Mouse (Mus musculus) NIH3T3 (cell line): ENCODE results near the gene Mrpl22.
"Not testable (repeated sequence)": the region's sequence is repeated elsewhere in the genome, so short reads cannot be mapped to it uniquely, and the experiment has no call there.

ENCODE experiments used
- DNase-seq: peaks from one replicate; pipeline ENCODE4 v3.0.0-alpha.2; 2012; ENCODE audit warnings: low read depth

The Mrpl22 gene

GRCm38 (mm10) chr11:58180756-58181155 is 9.3 kb downstream of the Mrpl22 start:
- DNase-seq = no peak

DNA sequence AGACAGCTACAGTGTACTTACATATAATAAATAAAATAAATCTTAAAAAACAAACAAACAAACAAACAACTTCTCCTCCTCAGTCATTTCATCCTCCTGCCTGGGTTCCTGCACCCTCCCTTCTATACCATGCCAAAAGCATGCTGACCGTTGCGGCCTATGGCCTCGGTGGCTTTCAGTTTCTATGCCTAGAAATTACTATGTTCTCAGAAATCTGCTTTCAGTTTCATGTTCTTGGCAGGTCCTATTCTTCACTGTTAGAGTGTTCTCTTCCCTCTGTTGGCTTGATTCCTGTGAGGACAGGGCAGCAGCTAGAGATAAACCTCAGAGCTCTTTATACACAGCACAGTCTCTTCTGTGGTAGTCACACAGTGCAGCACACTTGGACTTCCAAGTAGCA is 12.1 kb downstream of the Mrpl22 start:
- DNase-seq = no peak

GRCm38 (mm10) chr11:58189675-58190074 is 18.2 kb downstream of the Mrpl22 start:
- no peak for DNase-seq

- no peak for DNase-seq
Observed at GRCm38 (mm10) chr11:58193326-58193725, 21.9 kb downstream of the Mrpl22 start.

DNA sequence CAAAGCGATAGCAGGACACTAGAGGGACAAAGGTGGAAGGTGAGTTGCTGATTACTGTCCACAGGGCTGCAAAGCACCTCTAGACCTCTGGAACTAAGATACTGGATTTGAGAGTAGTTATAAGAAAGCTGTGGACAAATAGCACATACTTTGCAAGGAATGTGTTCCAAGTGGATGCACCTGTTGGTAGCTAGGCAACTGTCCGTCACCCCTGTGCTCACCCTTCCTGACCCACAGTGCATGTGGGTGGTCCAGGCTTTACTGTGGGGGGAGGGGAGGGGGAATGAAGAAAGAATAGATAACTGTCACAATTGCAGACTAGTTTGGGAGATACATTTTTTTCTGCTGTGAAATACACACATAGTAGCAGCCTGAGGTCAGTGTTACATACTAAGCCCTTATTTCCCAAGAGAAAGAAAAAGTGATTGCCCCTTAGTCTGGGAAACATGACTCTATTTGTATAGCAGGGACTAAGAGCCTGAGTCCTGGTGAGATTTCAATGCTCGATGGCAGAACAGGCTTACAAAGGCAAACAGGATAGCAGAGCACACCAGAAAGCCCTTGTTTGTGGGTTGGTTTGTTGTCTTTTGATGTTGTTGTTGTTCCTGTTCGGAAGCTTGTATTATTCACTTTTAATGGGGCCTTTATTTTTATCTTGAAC is 22.5 kb downstream of the Mrpl22 start:
- no peak for DNase-seq

DNA sequence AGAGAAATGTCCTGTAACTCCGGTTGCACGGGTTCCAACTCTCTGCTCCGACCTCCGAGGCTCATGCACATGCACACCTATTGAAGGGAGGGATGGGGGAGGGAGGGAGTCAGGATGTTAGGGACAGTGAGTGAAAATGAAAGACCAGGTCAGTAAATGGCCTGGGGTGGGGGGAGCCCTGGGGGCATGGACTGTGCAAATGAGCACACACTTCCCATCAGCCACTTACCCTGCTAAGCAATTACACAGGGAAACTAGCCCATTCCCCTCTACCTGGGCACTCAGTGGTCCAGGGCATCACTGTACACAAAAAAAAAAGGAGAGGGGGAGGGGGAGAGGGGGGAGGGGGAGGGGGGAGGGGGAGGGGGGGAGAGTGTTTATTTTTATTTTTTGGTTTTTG is 27.2 kb downstream of the Mrpl22 start:
- no peak for DNase-seq

DNA sequence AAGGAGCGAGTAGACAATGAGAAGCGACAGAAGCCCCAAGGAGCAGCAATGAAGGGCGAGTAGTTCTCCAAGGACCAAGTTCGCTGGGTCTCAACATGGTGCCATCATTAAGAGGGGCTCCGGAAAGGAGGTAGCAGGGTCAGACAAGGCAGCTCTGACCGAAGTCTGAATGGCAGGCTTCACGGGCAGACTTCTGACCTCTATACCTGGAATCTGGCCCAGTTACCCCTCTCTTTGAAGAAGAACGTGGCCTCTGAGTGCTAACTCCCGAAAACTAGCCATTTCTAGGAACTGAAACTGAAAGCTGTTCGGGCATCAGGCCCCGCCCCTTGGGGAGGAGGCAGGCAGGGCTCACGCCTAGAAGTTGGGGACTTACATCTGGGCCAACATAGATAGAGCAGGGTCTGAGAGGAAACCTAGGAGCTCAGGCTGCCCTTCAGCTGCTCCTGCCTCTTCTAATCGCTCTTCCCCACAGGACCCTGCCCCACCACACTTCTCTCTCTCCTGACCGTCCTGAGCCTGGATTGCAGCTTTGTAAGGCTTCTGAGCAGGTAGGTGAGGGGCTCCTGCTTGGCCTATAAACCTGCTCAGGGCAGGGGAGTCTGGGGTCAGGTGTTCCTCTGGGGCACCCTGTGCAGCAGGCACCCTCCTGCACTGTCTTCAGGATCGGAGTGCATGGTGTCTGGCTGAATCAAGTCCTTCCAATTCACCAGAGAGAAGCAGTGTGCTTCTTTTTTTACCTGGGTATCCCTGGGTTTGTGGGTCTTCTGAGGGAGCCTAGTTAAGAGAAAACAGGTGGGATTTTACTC is 28.0 kb downstream of the Mrpl22 start, which contains the start of the genes Igtp and Irgm2:
Gene Igtp (plus strand): TSS at position 328 of the 809 bp plus-strand sequence.
Gene Irgm2 (plus strand): TSS at position 390 of the 809 bp plus-strand sequence.
- peak; percentile 49 for DNase-seq

DNA sequence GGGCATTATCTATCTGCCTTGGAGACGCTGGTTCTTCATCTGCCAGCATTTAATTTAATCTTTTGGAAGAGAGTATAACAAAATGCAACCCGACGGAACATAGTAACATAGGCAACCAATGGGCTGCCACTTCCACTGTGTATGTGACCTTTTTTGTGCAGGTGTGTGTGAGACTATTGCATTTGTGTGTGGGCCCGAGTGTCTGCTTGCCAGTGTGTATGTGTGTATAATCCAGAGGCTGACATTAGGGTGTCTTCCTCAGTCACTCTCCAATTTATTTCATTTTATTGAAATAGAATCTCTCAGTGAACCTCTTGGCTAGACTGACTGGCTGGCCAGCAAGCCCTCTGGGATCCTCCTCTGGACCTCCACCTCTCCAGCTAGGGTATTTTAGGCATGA is 28.8 kb downstream of the Mrpl22 start:
- DNase-seq = no peak

DNA sequence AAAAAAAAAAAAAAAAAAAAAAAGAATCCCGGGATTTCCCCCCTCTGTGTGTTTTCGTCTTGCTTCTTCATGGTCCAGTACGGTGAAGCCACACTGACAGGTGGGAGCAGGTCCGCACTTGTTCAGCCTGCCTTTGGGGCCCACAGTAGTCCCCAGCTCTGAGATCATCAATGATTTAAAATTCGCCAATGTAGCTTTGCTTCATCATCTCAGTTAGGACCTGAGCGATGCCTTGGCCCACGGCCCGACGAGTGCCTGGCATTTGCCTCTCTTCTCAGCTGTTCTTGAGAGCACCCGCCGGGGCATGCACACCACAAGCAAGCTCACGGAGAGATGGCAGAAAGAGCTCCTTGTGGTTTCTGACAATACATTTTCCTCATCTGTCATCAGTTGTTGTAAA is 29.6 kb downstream of the Mrpl22 start:
- DNase-seq = no peak

DNA sequence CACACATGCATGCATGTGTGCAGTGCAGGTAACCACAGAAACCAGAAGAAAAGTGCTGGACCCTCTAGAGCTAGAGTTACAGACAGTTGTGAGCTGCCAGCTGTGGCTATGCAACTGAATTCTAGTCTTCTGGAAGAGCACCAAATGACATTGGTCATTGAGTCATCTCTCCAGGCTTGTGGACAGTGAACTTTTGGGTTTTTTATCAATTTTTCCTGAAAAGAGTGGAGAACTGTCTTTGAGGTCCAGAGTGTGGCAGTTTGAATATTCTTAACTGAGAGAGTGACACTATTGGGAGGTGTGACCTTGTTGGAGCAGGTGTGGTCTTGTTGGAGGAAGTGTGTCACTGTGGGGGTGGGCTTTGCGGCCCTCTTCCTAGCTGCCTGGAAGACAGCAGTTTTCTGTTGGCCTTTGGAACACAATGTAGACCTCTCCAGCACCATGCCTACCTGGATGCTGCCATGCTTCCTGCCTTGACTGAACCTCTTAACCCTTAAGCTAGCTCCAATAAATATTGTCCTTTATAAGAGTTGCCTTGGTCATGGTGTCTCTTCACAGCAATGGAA is 38.9 kb downstream of the Mrpl22 start:
- no peak for DNase-seq

DNA sequence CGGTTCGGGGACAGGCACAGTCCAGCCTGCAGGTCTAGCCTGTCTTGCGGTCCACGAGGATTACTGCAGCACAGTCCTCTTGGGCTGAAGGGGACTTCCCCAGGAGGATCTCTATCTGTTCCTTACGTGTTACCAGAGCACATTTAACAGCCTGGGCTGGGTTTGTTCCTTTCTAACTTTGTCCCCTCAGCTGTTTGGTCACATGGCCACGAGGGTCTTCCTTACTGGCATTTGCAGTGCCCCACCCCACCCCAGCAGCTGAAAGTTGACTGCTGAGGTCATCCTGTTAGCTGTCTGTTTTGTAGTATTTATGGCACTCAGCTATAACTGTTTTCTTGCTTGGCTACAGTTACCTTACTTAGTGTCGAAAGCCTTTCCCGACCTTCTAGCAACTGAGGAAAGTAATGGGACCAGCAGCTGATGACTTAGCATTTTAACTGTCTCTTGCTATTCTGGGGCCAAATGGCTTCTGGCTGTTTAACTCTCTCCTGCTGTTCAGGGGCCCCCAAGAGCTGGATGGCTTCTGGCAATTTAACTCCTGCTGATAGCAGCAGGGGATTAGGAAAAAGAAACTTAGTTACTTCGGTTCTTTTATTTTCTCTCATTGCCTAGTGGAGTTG is 39.7 kb downstream of the Mrpl22 start:
- DNase-seq = peak; percentile 29

DNA sequence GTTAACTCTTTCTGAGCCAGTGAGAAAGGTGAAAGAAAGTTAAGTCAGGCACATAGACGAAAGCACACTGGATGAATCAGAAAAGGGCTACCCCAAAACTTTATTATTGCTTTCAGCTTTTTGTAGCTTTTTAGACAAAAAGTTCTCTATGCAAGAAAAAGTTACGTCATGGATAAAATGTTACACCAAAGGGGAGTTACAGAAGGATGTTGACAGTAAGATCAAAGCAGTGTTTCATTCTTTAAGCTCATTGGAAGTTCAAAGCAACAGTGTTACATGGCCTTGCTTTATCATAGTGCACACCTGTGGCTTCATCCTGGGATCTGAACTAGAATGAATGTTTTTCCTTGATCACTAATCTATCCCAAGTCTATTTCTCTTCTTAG is 40.2 kb downstream of the Mrpl22 start:
- no peak for DNase-seq

- no peak for DNase-seq
Observed at GRCm38 (mm10) chr11:58213673-58214342, 42.3 kb downstream of the Mrpl22 start.

- peak; percentile 91 for DNase-seq
Observed at GRCm38 (mm10) chr11:58214391-58215048, 43.1 kb downstream of the Mrpl22 start.

DNA sequence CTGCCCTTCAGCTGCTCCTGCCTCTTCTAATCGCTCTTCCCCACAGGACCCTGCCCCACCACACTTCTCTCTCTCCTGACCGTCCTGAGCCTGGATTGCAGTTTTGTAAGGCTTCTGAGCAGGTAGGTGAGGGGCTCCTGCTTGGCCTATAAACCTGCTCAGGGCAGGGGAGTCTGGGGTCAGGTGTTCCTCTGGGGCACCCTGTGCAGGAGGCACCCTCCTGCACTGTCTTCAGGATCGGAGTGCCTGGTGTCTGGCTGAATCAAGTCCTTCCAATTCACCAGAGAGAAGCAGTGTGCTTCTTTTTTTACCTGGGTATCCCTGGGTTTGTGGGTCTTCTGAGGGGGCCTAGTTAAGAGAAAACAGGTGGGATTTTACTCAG is 43.6 kb downstream of the Mrpl22 start:
- DNase-seq = not testable (repeated sequence)

GRCm38 (mm10) chr11:58215814-58216213 is 44.4 kb downstream of the Mrpl22 start:
- no peak for DNase-seq

DNA sequence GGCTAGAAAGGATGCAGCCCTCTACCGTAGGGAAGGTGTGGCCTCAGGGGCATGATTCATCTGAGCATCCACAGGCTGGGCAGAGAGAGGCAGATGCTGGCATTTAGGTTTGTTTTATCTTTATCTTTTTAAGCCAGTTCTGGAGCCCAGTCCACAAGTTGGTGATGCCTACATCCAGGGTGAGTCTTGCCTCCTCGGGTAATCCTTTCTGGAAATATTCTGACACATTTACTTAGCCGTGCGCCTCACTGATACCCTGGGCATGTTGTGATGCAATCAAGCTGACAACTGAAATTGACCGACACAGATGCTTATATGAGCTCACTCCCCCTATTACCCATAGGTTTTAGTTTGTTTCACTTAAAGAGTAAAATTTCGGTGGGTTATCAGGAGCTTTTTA is 45.4 kb downstream of the Mrpl22 start:
- DNase-seq = no peak

DNA sequence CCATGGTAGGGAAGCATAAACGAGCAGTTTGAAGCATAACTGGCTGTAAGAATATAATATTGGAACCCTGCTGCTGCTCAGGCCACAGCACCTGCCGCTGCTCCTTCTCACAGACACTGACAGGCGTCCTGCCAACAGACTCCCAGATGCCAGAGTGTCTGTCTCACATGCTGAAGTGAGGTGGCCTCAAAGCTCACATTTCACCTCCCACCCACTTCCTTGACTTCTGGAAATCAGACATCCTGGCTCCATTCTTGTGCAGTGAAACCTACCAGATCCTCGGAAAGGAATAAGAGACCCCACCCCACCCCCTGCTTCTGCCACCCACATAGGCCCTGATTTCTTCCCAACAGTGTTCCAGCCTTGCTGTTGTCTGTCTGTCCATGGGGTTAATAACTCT is 52.3 kb downstream of the Mrpl22 start:
- DNase-seq = no peak

GRCm38 (mm10) chr11:58224313-58224712 is 52.9 kb downstream of the Mrpl22 start:
- no peak for DNase-seq

GRCm38 (mm10) chr11:58224872-58225271 is 53.4 kb downstream of the Mrpl22 start:
- DNase-seq = not testable (repeated sequence)

GRCm38 (mm10) chr11:58225655-58226054 is 54.2 kb downstream of the Mrpl22 start:
- DNase-seq = peak; percentile 87

GRCm38 (mm10) chr11:58226425-58226824 is 55.0 kb downstream of the Mrpl22 start:
- DNase-seq = no peak
